Mouse (Mus musculus) thymus, postnatal 0 days (tissue): Measurements from ENCODE around the gene Gpr150. TPM values are rescaled to one million over a fixed set of nuclear protein-coding genes. Genes with fewer than 3 reads are reported as not detected.

Experiments used
- DNase-seq: peaks from one replicate; pipeline ENCODE4 v3.0.0-alpha.2; 2015; ENCODE audit warnings: low spot score
- polyA plus RNA-seq: library from polyadenylated mRNA; unstranded; fragments of >200 nt; fragmentation: Nextera tagmentation; extraction: Ambion mirVana; gene quantifications from 2 replicates; pipeline ENCODE4 v1.2.1, GENCODE M21; 2015

The Gpr150 gene
- 0.26 and 0.36 TPM in 2 replicates for polyA plus RNA-seq

DNA sequence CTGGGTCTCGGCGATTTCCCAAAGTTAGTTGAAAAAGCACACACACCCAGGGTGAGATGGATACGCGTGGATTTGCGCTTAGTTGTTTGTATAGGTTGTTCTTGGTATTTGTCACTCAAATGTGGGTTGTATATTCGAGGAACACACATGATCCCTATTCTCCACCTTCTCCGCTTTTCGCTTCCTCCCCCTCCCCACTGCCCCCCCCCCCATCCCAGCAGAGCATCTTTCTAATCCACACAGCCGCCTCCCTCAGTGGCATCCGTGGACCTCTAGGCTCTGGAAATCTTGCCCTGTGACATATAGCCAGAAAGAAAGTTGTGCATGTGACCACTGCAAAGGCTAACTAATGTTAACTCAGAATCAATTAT, at the start of gene Gpr150:
Gene Gpr150, minus strand, starts transcription at position 101 of the 371 bp plus-strand sequence.
- no peak for DNase-seq

DNA sequence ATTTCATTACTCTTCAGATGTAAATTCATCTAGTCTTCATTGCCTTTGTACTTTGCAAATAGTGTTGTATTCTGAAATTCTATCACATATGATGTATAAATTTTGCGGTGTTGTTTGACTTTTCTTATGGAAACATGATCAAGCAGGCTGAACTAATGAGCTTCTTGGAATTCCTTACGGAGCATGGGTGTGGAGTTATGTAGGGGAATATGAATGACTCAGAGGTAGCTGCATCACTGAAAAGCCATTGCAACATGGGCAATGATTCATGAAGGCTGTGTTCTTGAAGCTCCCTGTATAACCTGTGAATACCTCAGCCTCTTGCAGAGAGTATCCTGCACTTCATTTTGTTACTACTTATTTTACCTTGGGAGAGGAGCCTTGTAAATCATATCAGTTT, 45.2 kb upstream of the Gpr150 start:
- no peak for DNase-seq

DNA sequence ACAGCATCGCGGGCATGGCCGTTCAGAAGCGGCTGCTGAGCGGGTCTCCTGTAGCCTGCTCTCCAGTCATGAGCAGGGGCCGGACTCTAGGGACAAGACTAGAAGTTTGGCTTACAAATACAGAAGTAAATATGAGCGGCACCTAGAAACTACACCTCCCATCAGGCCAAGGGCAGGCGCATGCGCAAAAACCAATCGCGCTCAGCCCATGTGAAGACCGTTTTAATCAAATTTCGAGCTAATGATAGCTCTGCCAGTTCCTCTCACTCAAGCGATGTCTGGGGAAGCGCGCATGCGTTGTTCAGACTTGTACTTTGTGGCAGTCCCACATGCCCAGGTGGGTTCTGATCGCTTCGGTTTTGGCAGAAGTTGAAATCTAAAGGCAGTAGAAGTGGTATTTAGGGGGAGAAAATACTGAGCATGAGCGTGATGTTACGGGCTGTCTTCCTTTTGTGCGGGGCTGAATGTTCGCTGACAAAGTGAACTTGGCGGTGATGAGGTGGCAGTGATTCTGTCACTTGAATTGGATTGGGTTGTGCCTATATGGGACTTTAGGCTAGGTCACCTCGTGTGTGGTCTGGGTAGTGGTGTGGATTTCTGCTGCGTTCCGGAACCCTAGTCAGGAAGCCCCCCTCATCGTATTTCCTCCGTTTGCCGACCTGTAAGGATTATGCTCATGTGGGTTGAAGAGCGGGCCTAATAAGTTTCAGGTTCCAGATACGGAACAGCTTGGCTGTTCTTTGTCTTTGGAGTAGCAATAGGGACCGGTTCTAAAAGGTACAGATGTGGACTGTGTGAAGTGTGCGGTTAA, 41.9 kb upstream of the Gpr150 start, which contains the start of the genes Arsk and Ttc37:
Gene Arsk, minus strand, starts transcription at position 168 of the 811 bp plus-strand sequence.
Gene Ttc37, plus strand, starts transcription at position 242 of the 811 bp plus-strand sequence.
- peak; percentile 96 for DNase-seq

DNA sequence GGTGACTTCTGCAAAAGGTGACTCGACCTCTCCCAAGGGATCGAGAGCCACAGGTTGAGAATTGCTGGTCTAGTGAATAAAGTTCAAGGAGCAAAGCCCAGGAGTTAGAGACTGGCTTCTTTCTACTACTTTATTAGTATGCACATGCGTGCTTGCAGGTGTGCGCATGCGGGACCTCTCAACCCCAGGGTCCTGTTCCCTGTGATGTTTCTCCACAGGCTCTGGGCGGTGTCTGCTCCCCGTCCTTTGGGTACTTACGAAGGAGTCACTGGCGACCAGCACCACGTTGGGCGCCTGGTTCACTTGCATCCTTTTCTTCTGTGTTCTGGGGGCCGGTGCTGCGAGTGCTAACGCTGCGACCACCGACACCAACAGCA, 41.3 kb upstream of the Gpr150 start:
- DNase-seq = no peak

DNA sequence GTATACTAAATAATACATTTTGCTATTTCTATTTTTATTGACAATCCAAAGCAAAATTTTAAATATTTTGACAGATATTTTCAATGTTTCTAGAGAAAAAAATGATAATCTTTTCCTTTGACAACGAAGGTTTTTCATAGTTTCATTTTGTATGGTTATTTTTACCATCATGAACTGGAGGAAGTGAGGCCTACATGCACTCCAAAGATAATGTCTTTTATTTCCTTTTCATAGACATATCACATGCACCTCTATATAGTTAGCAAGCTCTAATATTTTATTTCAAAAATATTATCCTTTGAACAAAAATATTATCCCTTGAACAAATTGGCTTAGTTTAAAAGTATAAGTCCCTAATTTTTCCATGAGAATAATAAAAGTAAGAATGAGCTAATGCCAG, 17.5 kb upstream of the Gpr150 start:
- DNase-seq = no peak

DNA sequence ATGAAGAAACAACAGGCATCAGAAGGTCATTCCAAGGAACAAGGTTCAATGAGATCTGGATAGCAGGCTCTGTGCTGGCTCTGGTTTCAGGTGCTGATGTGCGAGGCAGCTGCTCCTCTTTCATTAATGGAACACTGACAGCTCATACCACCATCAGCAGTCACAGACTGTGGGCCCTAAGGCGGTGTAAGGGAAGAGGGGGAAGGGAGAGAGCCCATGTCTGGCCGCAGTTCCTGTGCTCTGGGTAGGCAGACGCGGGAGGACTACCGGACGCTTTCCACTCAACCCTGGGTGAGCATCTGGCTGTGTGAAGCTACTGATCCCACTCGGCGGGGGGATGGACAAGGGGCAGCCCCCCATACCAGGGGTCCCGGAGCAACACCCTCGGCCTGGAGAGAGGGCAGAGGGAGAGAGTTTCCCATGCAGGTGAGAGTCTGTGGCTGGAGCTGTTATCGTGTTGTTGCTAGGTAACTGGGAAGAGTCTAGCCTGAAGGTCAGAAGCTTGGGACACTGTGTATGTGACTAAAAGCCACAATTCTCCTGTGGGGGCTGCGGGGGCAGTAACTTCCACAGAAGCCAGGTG, 7.7 kb upstream of the Gpr150 start:
- DNase-seq = no peak

DNA sequence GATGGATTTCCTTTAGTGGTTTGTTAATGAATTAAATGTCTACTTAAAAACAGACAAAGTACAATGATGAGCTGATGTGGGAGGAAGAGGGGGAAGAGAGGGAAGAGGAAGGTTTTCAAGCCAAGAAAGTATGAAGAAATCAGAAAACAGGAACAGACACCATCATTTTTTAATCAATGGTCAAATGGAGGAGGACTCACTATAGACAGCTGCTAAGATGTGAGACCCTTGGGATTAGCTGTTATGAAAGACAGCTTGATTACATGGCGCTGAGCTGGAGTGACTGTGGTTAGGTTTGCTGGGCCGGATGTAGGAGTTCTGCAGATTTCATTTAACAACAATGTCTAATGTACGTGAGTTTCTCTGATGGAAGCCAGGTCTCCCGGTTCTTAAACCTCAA, 6.8 kb upstream of the Gpr150 start:
- DNase-seq = no peak

DNA sequence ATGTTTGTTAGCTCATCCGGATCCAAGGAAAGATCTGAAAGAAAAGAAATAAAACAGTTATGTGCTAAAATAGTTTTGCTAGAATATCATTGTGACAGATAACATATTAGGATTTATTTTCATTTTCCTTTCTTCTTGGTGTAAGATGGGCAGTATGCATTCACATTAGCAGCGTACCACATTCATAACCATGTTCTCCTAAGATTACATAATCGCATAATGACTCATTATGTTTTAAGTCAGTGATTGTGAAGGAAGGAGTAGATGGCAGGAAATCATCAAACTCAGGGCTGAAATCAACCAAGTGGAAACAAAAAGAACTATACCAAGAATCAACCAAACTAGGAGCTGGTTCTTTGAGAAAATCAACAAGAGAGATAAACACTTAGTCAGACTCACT, 5.8 kb upstream of the Gpr150 start:
- no peak for DNase-seq

DNA sequence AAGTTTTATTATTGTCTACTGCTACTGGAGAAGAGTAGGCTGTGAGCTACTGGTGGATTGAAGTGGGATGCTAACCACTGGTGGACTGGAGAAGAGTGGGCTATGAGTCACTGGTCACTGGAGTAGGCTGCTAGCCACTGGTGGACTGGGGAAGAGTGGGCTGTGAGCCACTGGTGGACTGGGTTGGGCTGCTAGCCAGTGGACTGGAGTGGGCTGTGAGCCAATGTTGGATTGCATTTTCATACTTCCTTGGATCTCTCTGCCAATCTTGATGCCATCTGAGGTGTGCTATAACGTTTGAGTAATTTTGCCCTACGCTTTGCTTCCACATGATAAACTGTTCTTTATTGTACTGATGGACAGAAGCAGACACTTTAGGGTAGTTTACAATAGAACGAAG, 5.3 kb upstream of the Gpr150 start:
- no peak for DNase-seq

DNA sequence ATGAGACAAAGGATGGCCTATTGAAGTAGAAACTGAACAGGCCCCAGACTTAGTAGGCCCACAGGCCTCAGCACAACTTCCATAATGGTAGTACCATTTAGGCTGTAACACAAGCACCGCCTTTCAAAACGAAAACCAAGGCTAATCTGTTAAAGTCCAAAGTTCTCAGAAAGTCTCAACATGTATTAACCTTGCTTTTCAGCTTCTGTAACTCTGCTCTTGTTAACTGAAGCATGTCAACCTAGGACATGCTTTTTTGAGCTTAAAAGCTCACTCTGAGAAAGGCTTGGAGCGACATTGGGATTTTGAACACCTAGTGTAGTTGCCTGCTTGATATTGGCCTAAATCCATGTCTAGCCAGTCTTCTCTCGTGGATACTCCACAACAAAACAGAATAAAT, 2.8 kb upstream of the Gpr150 start:
- DNase-seq = no peak

DNA sequence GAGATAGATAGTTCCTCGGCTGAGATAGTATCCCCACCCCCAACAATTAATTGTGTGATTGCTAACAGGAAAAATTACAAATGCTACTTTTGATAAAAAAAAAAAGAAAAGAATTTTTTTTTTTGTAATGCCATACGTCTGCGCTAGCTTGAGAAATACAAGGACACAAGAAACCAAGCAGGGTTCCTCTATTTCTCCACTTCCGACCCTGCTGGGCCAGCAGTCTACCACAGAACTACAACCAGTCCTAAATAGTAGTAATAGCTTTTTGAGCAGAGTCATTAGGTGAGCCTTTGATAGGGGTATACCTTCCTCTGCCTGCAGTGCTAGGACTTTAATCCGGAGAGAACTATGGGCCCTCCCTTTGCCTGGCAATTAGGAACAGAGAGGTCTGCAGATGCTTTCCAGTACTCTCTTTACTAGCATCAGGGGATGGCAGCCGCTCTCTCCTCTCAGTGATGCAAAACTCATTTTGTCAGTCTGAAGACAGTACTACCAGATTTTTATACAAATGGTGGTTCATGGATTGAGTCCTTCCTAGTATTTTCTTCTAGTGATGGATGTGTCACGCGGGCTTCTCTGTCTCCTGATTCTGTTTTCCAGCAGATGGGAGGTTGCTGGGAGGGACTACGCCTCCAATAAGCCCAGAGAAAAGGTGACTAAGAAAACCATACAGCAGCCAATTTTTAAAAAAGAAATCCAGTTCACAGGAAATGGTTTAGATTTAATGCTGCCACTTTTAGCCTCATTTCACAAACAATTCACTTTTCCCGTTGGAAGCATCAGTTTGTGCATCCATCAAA, 672 bp upstream of the Gpr150 start:
- no peak for DNase-seq

DNA sequence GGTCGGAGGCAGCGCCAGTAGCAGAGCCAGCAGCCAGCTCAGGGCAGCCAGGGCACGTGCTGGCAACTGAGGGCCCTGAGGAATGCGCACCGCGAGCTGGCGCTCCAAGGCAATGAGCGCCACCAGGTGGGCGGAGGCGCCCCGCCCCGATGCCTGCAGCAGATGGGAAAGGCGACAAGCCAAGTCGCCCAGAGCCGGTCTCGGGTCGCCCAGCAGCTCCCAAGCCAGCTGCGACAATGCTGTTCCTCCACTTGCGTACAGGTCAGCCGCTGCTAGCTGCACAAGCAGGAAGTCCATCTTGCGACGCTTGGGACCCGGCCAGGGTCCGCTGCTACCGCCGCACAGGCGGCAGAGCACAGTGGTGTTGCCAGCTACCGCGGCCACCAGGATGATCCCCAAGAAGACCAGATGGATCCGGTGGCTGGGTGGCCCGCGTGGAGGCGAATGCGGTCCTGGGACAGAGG, 503 bp downstream of the Gpr150 start:
- DNase-seq = peak; percentile 50

DNA sequence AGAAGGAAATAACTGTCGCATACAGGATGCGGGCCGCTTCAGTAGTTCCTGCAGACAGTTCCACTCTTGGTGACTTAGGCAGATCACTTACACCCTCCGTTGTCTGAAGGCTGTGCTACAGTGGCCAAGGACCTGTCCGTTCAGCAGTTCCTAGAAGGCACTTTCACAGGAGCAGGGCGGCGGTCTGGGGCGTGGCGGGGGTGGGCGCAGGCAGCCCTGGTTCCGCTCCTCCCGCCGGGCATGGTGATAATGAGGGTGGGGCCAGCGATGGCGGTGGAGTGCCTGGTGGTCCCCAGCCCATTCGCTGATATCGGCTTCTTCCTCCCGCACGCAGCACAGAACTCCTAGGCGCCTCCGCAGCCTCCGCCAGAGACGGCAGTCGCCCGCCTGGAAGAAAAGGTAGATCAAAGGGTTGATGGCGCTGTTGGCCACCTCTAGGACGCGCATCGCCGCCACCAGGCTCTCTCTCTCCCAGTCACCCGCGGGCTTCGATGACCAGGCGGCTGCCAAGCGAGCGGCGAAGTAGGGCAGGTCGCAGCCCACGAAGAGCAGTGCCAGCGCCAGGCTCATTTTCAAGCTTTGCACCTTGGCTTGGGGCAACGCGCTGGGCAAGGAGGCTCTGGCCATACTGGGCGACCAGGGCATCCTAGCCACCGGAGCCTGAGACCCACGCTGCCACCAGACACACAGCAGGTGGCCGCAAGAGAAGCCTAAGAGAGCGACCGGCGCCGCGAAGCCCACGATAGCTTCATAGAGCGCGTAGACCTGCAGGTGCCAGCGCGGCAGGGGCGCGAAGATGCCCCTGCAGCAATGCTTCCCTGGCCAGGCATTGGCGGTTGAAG, 1.2 kb downstream of the Gpr150 start:
- peak; percentile 6 for DNase-seq

DNA sequence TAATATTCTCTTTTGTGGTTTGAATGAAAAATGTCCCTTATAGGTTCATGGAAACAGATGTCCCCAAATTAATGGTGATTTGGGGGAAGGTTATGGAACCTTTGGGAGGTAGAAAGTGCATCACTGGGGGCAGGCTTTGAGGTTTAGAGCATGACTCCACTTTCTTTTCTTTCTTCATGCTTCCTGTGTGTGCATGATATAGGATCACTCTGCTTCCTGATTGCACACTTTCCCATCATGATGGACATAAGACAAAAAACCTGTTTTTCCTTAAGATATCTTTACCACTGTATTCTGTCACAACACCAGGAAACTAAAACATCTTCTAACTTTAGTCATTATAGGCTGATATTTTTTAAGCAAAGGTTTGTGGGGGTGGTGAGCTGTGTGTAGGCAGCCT, 11.8 kb downstream of the Gpr150 start:
- no peak for DNase-seq

DNA sequence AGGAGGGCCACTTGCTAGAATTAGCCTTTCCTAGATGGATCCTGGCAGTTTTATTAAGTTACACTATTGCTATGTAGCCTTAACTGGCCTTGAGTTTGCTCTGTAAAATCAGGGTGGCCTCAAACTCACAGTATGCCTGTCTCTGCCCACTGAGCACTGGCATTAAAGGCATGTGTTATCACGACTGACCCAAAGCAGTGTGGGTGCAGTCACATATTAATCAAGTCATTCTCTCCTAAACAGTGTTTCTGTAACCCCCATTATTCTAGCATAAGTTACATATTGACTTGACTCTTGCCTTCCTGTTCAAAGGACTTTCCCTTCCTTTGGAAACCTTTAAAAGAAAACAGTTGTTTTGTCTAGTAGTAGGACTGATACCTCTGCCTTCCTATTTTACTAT, 14.3 kb downstream of the Gpr150 start:
- no peak for DNase-seq

DNA sequence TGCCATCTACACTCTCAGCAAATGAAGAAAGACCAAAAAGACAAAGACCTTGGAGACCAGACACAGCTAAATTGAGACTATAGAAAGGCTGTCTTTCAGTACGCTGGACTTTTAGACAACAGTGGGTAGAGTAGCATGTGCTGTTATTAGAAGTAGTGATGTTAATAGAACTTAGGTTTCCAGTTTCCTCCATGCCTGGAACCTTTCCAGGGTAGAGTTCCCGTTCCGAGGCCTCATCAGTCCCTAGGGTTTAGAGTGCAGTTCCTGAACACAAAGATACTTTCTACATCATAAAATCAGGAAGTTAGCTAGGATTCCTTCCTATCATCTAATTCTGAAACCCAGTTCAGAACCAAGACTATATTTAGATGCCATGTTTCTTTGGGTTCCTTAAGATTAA, 32.2 kb downstream of the Gpr150 start:
- DNase-seq = no peak

DNA sequence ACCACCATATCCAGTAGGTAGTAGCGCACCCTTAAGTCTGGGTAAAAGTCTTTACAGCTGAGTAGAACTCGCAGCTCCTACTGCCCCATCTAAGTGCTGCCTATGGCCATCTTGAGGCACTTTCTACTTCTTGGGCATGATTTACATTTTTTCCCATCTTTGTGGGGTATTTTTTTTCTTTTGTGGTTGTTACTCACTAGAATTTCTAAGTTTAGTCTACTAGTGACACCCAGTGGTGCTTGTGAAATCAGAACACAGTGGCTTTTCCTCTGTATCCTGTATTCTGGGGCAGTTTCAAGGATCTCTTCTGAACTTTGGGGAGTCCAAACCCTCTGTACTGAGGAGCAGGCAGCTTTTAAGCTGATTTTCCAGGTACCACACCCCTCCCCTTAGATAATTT, 35.0 kb downstream of the Gpr150 start:
- DNase-seq = no peak

DNA sequence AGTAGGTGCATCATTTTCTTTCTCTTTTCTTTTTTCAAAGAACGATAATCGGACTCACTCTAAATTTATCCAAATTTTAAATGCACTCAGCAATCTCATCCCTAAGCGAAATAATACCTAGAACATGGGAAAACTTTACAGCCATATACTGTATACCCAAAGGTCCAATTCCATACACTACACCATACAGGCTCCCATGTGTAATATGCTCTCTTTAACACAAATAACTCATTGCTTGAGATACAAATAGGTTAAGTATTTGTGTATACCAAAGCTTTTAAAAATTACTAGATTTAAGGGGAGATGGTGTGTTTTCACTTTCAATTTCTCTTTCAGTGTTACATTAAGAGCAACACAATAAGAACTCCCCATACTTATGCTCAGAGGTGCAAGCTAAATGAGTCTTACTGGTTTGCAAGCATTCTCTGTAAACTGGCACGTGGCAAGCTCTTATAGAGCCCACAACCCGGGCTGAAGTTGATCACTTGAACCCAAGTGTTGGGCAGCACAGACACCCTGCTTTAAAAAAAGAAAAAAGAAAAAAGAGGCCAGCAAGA, 37.9 kb downstream of the Gpr150 start:
- DNase-seq = peak; percentile 7

DNA sequence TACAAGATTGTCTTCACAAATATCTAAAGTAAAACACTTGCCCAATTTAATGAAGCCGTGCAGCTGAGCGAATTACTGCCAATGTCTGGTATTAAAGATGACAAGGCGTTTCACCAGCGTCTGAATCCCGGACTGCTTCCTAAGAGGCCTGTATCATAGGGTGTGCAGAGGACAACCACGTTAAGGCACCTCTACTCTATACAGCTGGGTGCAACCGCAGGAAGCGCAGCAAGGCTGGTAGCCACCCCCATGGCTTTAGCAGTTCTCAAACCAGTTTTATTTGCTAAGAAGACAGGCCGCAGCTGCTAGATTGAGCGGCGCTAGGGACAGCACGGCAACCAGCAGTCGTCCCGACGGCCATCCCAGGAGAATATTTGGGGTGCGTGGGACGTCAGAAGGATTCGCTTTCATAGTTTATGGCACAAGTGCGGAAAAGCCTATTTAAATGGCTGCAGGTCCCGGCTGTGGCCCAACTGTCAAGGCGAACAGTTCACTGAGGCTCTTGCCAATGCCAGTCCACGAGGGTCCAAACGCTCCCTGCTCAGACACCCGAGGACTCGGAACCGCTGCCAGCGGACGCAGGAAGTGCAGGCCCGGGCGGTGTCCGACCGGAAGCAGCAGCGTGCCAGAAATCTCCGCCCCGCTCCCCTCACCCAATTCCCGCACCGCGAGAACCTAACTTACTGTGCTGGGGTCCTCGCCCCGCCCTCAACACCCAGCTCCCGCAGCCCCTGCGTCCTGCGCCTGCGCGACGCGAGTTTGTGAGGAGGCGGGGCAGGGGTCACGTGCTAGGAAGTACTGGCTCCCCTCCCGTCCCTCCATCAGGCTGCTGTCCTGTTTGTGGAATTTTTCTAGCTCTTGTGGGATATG, 38.6 kb downstream of the Gpr150 start, which contains the start of gene Rfesd:
Gene Rfesd, minus strand, starts transcription at position 746 of the 870 bp plus-strand sequence.
- peak; percentile 98 for DNase-seq

DNA sequence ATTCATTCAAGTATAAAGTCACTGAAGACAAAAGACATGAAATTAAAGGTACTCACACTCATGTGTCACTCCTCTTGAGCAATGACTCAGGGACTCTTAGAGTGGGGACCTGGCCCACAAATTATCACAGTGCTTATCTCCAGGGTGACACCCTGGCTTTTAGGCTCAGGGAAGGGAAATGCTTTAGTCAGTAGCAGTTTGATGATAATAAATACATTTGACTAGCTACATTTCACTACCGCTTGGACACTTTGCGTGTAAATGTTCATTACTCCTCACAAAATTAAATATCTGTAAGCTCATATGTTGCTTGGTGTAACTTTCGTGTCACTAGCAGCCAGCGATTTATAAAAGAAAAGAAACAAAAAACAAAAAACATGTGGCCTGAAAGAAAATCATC, 39.3 kb downstream of the Gpr150 start:
- peak; percentile 2 for DNase-seq
